Mouse (Mus musculus): Measurements from ENCODE around the gene Stk31.
"Not testable (repeated sequence)": the region's sequence is repeated elsewhere in the genome, so short reads cannot be mapped to it uniquely, and the experiment has no call there.

Gene Stk31

GRCm38 (mm10) chr6:49395316-49395715 lies at the start of gene Stk31:
TSS of gene Stk31 (plus strand) at chr6:49395604.
- DNase-seq (ENCODE audit: low spot score) = no peak

GRCm38 (mm10) chr6:49349826-49350225 lies 45.6 kb upstream of the Stk31 start:
- DNase-seq (ENCODE audit: low spot score) = no peak

- no peak for DNase-seq (ENCODE audit: low spot score)
These were observed 40.8 kb upstream of the Stk31 start for GRCm38 (mm10) chr6:49354613-49355012.

- DNase-seq (ENCODE audit: low spot score) = no peak
These were observed 40.2 kb upstream of the Stk31 start for GRCm38 (mm10) chr6:49355171-49355570.

- no peak for DNase-seq (ENCODE audit: low spot score)
These were observed 35.0 kb upstream of the Stk31 start for GRCm38 (mm10) chr6:49360420-49360819.

GRCm38 (mm10) chr6:49367159-49368054 lies 28.0 kb upstream of the Stk31 start, which contains the start of gene Fam221a:
TSS of gene Fam221a (plus strand) at chr6:49367739.
- peak; percentile 81 for DNase-seq (ENCODE audit: low spot score)

GRCm38 (mm10) chr6:49368212-49368611 lies 27.2 kb upstream of the Stk31 start:
- no peak for DNase-seq (ENCODE audit: low spot score)

- no peak for DNase-seq (ENCODE audit: low spot score)
These were observed 22.7 kb upstream of the Stk31 start for GRCm38 (mm10) chr6:49372705-49373104.

GRCm38 (mm10) chr6:49373943-49374342 lies 21.5 kb upstream of the Stk31 start:
- no peak for DNase-seq (ENCODE audit: low spot score)

- DNase-seq (ENCODE audit: low spot score) = peak; percentile 12
These were observed 17.1 kb upstream of the Stk31 start for GRCm38 (mm10) chr6:49378328-49378727.

- no peak for DNase-seq (ENCODE audit: low spot score)
These were observed 1.1 kb upstream of the Stk31 start for GRCm38 (mm10) chr6:49394276-49394675.

- DNase-seq (ENCODE audit: low spot score) = no peak
These were observed 2.1 kb downstream of the Stk31 start for GRCm38 (mm10) chr6:49397466-49397865.

- DNase-seq (ENCODE audit: low spot score) = no peak
These were observed 3.0 kb downstream of the Stk31 start for GRCm38 (mm10) chr6:49398365-49398764.

- no peak for DNase-seq (ENCODE audit: low spot score)
These were observed 15.4 kb downstream of the Stk31 start for GRCm38 (mm10) chr6:49410830-49411229.

- DNase-seq (ENCODE audit: low spot score) = not testable (repeated sequence)
These were observed 17.6 kb downstream of the Stk31 start for GRCm38 (mm10) chr6:49412967-49413366.

- no peak for DNase-seq (ENCODE audit: low spot score)
These were observed 20.6 kb downstream of the Stk31 start for GRCm38 (mm10) chr6:49415971-49416370.

GRCm38 (mm10) chr6:49437306-49437705 lies 41.9 kb downstream of the Stk31 start:
- no peak for DNase-seq (ENCODE audit: low spot score)

GRCm38 (mm10) chr6:49458112-49458511 lies 62.7 kb downstream of the Stk31 start:
- DNase-seq (ENCODE audit: low spot score) = no peak

GRCm38 (mm10) chr6:49483205-49483604 lies 87.8 kb downstream of the Stk31 start:
- no peak for DNase-seq (ENCODE audit: low spot score)

GRCm38 (mm10) chr6:49491526-49491925 lies 96.1 kb downstream of the Stk31 start:
- no peak for DNase-seq (ENCODE audit: low spot score)

GRCm38 (mm10) chr6:49519053-49519452 lies 123.6 kb downstream of the Stk31 start:
- peak; percentile 65 for DNase-seq (ENCODE audit: low spot score)
